Mouse (Mus musculus) large intestine, adult 2 months (tissue): ENCODE measurements around the gene Rgs14. TPM values are rescaled to one million over a fixed set of nuclear protein-coding genes. Genes with fewer than 3 reads are reported as not detected.

Experiments
- DNase-seq: peaks from one replicate; pipeline ENCODE4 v3.0.0-alpha.2; 2012; ENCODE audit warnings: low read depth, low spot score
- WGBS: fragments of 180-500 bp; shearing (Covaris S2); methylation state at CpG from one replicate; pipeline ENCODE4 v1.1.7; 2018; 5-methylcytosine and 5-hydroxymethylcytosine counted together
- polyA plus RNA-seq: library from polyadenylated mRNA; depleted of rRNA; stranded (reverse); fragments of >200 nt; gene quantifications from 2 replicates; pipeline ENCODE4 v1.2.3, GENCODE M21; 2012

Gene Rgs14
- polyA plus RNA-seq, 1 experiment, result 8.9 TPM

DNA sequence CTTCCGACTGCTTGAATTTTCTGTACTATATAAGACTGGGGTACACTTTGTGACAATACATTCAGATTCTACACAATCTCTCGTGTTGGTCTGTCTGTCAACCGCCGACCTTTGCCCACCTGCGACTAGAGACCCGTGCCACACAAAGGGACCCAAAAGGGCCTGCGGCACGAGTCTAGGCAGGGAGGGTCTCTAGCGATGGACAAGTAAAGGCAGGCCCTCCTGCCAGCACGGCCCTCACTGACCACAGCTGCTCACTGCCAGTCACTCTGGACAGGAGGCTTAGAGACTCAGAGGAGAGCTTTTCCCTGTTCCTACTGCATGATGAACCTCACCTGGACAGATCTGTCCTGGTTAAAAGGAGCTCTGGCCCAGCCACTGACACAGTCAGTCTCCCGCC lies 27.1 kb upstream of the Rgs14 start:
- 38% methylated on average over 11 of the region's 11 CpGs for WGBS

DNA sequence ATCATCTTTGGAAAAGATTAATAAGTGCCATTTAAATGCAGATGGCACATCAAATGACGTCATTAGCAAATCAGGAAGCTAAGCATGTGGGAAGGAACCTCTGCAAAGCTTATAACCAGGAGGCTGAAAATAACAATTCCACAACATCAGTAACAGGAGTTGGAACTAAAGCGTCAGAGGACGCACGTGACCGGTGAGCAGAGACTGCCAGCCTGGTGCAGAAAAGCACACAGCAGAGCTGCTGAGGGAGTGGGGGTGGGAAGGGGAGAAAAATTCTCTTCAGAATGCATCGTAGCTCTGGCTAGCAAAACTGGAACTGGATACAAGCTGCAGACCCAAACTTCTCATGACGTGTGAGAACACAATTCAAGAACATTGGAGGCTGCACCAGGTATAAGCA lies 25.2 kb upstream of the Rgs14 start:
- 85% methylated on average over 7 of the region's 7 CpGs for WGBS
- DNase-seq, result no peak

More for the DNA sequence above, 27.1 kb upstream of the Rgs14 start:
- no peak for DNase-seq

GRCm38 (mm10) chr13:55346745-55347144 lies 22.8 kb upstream of the Rgs14 start:
- WGBS, result 78% methylated on average over 11 of the region's 11 CpGs
- DNase-seq, result no peak

GRCm38 (mm10) chr13:55361145-55361544 lies 8.4 kb upstream of the Rgs14 start:
- DNase-seq, result no peak

- DNase-seq, result no peak
- under 1% methylated on average over 32 of the region's 32 CpGs for WGBS
These were observed 7.5 kb upstream of the Rgs14 start for GRCm38 (mm10) chr13:55361974-55362452.

- peak; percentile 100 for DNase-seq
- WGBS, result under 1% methylated on average over 35 of the region's 35 CpGs
These were observed 7.0 kb upstream of the Rgs14 start, which contains the start of gene Lman2 for GRCm38 (mm10) chr13:55362453-55363060. Gene Lman2, minus strand, starts transcription at chr13:55362783.

DNA sequence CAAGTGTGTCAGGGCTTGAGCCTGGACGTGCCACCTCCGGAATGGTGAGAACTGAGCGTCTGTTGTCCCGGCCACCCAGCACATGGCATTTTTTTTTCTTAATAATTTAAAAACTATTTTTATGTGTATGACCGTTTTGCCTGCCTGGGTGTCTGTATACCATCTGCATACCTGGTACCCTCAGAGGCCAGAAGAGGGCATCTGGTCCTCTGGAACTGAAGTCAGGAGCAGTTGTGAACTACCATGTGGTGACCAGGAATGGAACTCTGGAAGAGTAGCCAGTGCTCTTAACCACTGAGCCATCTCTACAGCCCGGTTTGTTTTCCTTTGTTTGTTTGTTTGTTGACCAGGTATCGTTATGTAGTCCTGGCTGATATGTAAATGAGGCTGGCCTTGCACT lies 1.1 kb upstream of the Rgs14 start:
- no peak for DNase-seq
- WGBS, result 73% methylated on average over 7 of the region's 7 CpGs

DNA sequence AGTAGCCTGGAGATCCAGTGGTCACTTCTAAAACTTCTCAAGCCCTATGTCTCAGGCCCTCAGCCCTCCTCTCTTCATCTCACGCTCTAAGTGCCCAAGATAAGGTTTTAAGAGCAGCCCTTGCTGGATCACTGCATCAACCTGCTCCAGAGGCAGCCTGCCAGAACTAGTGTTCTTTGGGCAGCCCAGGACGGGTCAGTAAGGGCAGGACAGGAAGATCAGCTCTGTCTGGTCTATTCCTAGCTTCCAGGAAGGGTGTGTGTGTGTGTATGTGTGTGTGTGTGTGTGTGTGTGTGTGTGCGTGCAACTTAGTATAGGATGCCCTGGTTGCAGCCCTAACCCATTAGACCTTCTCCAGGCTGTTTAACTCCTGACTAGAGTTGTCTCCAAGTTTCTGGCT lies 702 bp downstream of the Rgs14 start:
- no peak for DNase-seq
- 44% methylated on average over 3 of the region's 3 CpGs for WGBS

DNA sequence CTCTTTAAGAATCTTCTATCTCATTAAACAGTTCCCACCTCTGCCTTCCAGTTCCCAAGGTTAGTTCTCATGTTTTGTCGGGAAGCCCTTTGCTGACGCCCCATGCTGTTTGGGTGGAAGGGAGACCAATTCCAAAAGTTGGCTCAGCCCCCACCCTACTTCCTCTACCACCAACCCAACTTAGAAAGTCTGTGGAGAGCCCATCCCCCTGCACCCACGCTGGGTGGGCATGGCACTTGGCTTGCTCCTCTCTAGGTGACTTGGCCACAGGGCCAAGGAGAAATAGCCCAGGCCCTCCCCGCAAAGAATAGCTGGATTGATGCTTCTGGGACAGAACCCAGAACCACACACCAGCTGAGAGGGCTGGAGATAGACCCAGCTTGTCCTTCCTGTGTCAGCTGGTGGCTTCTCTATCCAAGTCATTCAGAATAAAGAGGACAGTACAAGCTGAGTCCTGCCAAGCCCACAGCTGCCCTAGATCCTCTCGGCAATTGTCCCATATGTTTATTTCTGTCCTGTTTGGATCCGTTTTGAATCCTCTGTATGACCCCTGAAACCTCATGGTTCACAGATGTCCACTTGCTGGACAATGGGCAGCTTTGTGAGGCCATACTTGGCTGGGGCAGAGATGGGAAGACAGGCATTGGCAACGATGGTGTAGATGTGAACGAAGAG lies 1.6 kb downstream of the Rgs14 start:
- WGBS, result 67% methylated on average over 8 of the region's 8 CpGs
- no peak for DNase-seq

DNA sequence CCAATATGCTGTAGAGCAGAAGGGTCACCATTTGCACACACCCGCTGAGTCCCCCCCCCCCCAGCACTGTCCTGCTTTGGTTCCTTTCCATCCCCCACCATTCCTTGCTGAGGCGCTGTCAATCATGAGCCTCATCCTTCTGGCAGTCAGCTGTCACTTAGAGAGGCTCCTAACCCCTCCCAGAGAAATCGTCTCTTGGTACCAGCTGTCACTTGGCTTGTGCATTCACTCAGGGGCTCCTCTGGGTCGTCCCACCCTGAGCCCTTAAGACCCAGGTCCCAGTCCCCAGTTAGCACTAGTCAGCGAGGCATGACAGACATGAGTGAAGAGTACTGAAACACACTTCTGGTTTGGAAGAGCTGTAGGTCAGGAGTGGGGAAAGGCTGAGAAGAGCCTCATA lies 2.2 kb downstream of the Rgs14 start:
- DNase-seq, result no peak
- WGBS, result 75% methylated on average over 5 of the region's 5 CpGs

DNA sequence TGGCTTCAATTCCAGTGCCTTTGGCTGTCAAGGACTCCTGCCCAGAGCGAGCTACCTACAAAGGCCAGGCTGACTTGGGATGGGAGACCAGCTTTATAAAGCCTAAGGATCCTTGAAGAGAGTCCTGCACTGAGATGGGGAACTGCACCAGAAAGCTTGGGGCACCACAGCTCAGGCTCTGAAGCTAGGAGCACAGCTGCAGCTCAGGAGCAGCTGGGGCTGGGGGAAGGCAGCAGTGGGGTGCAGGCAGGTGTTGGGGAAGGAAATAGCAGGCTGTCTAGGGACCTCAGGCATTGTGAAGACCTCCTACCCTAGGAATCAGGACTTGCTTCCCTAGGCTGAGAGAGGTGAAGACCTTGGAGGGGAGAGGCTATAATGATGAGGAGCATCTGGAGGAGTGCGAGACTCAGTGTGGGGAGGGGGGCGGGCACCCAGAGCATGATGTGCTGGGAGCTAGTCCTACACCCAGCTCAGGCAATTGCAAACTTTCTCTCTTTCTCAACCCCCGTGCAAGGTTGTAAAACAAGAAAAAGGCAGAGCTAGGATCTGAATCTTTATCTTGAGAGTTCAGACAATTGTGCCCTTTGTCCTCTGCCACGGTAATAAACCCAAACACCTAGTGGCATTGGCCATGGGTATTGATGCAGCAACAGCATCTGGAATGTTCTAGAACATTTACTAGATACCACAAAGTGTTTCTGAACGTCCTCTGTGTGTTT lies 4.8 kb downstream of the Rgs14 start:
- no peak for DNase-seq

DNA sequence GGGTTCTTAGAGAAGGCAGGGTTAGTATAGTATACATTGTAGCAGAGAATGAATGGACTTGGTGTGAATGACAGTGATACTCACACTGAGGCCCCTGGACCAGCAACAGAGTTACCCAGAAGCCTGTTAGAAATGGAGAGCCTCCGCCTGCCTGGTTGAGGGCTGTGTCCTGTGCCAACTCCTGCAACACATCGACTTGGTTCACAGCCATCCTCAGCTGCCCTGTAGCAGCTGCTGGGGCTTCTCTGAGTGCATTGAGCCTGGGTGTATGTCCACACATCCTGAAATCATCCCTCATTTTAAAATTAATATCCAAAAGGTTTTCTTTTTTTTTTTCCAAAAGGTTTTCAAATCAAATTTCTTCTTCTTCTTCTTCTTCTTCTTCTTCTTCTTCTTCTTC lies 6.3 kb downstream of the Rgs14 start:
- no peak for DNase-seq
- WGBS, result 23% methylated on average over 2 of the region's 2 CpGs

More for the DNA sequence above, 4.8 kb downstream of the Rgs14 start:
- 26% methylated on average over 6 of the region's 6 CpGs for WGBS

GRCm38 (mm10) chr13:55378907-55379580 lies 9.5 kb downstream of the Rgs14 start:
- WGBS, result 24% methylated on average over 32 of the region's 32 CpGs
- DNase-seq, result no peak

DNA sequence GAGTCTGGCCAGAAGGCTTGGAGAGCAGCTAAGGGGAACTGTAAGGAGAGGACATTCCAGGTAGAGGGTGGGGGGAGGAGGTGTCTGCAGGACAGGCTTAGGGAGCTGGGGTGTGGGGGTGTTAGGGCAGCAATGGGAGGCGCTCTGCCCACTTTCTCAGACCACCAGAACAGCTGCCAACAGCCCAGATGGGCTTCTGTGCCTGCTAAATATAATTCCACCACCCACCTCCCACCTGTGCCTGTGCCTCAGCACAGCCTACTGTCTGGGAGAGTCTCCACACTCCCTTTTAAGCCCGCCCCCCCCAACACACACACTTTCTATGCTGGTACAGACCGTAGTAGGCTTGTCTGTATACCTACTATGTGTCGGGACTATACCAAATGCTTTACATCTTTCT lies 12.3 kb downstream of the Rgs14 start:
- no peak for DNase-seq
- 85% methylated on average over 4 of the region's 4 CpGs for WGBS

DNA sequence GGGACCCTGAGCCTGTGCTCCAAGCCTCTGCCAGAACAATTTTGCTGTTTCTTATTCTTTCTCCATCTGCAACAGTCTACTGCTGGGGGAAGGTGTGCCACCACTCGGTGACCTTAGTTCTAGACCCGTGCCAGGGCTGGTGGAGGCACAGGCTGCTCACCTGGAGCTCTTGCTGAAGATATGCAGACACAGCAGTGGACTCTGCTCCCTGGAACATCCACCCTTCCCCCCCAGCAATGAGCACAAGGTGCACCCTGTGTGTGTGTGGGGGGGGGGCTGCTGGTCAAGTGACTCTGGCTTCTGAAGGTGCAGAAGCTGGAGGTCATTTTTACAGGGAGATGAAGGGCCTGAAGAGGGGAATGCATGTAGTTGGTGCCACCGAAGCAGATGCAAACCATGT lies 21.1 kb downstream of the Rgs14 start:
- WGBS, result 58% methylated on average over 3 of the region's 3 CpGs
- no peak for DNase-seq

GRCm38 (mm10) chr13:55391626-55392029 lies 22.1 kb downstream of the Rgs14 start:
- DNase-seq, result no peak
- 41% methylated on average over 1 of the region's 1 CpGs for WGBS

- 79% methylated on average over 4 of the region's 4 CpGs for WGBS
- DNase-seq, result no peak
These were observed 23.4 kb downstream of the Rgs14 start for GRCm38 (mm10) chr13:55392933-55393332.

DNA sequence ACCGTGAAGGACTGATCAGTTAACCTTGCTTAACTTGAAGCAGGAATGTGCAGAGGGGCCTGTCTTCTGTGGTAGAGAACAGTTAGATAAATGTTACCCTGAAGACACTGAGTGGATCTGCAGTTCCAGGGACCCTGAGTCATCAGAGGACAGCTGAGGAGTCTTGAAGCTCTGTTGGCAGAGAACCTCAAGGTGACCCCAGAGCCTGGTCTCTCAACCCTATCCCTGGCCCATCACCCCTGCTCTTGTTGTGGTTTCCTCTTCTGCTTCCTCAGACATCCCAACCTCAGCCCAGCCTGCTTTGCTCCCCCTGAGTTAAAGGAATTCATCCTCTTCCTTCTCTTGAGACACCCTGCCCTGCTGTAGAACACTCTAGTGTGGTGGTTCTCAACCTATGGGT lies 28.6 kb downstream of the Rgs14 start, which contains the start of gene Slc34a1:
Gene Slc34a1 (plus strand): TSS at position 100 of the 400 bp plus-strand sequence.
- no peak for DNase-seq
- WGBS, result 90% methylated on average over 1 of the region's 1 CpGs

- no peak for DNase-seq
- 31% methylated on average over 5 of the region's 5 CpGs for WGBS
These were observed 29.9 kb downstream of the Rgs14 start for GRCm38 (mm10) chr13:55399300-55400038.

- DNase-seq, result no peak
- 20% methylated on average over 1 of the region's 1 CpGs for WGBS
These were observed 30.5 kb downstream of the Rgs14 start for GRCm38 (mm10) chr13:55400039-55400346.
